Mouse (Mus musculus) 3T3-L1 (cell line): ENCODE measurements around the gene Vmn2r23.
"Not testable (repeated sequence)": the region's sequence is repeated elsewhere in the genome, so short reads cannot be mapped to it uniquely, and the experiment has no call there.

Experiments
- DNase-seq: peaks from one replicate; pipeline ENCODE4 v3.0.0-alpha.2; 2015; ENCODE audit warnings: low read depth, low spot score

The Vmn2r23 gene

GRCm38 (mm10) chr6:123702370-123702769 is at the start of gene Vmn2r23:
Gene Vmn2r23, plus strand, starts transcription at chr6:123702670.
- no peak for DNase-seq

- peak; percentile 70 for DNase-seq
Observed at GRCm38 (mm10) chr6:123657040-123657439, 45.4 kb upstream of the Vmn2r23 start.

GRCm38 (mm10) chr6:123696639-123697038 is 5.8 kb upstream of the Vmn2r23 start:
- DNase-seq = not testable (repeated sequence)

- no peak for DNase-seq
Observed at GRCm38 (mm10) chr6:123697213-123697612, 5.3 kb upstream of the Vmn2r23 start.

- no peak for DNase-seq
Observed at GRCm38 (mm10) chr6:123770031-123770430, 67.6 kb downstream of the Vmn2r23 start.

- DNase-seq = no peak
Observed at GRCm38 (mm10) chr6:123778579-123778978, 76.1 kb downstream of the Vmn2r23 start, which contains the start of gene Vmn2r24. Gene Vmn2r24, plus strand, starts transcription at chr6:123778879.

- peak; percentile 17 for DNase-seq
Observed at GRCm38 (mm10) chr6:123784857-123785256, 82.4 kb downstream of the Vmn2r23 start.

GRCm38 (mm10) chr6:123793746-123794145 is 91.3 kb downstream of the Vmn2r23 start:
- no peak for DNase-seq
